Mouse (Mus musculus): ENCODE results near the gene Tbcd. TPM values are rescaled to one million over a fixed set of nuclear protein-coding genes. Genes with fewer than 3 reads are reported as not detected.

Tbcd gene
- total and polyA plus RNA-seq, 3 experiments = 62.1 to 86.7 (median 70.4) TPM

DNA sequence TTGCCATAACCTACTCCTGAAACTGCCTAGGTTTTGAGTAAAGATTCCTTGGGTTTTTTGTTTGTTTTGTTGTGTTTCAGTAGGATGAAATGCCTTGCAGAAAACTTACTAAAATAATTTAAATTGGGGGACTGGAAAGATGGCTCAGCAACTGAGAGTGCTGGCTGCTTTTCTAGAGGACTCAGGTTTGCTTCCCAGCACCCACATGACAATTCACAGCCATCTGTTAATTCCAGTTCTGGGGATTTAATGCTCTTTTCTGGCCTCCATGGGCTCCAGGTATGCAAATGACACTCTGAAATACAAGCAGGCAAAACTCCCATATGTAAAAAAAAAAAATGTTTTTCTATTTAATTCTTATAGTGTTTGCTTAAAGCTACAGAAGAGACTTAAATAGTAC is 130.1 kb downstream of the Tbcd start:
- Histone ChIP-seq H3K27ac (ENCODE audit: insufficient read depth, low read depth) (no peak overlapping the region), H3K9ac (ENCODE audit: insufficient read depth, low read depth) (no peak overlapping the region), H3K4me2 (ENCODE audit: insufficient read depth, low read depth, poor library complexity, severe bottlenecking) (no peak overlapping the region), H3K9me3 (replicated peaks; ENCODE audit: low read length) (no peaks in the 10 kb centered on the region), H3K36me3 (replicated peaks in 1 of 2; ENCODE audit: control insufficient read depth in 1 of 2, insufficient read depth in 1 of 2, low read length in 1 of 2) (peaks cover 22 to 58% of the 10 kb centered on the region in 2 experiments), H3K27me3 (replicated peaks) (no peaks in the 10 kb centered on the region), H3K79me2 (replicated peaks; ENCODE audit: control insufficient read depth, extremely low read depth, insufficient read depth, poor library complexity, severe bottlenecking) (no peaks in the 10 kb centered on the region), H3K4me1 (ENCODE audit: control insufficient read depth in 1 of 2, insufficient read depth in 2 of 2) (peaks cover 0 to 4% of the 10 kb centered on the region in 2 experiments; a peak in 2 of 4 replicates), H3K4me3 (replicated peaks in 1 of 3; ENCODE audit: low read depth in 2 of 3, low read length in 2 of 3, poor library complexity in 1 of 3) (no peak overlapping the region)
- DNase-seq (ENCODE audit: extremely low read depth) = no peak
- dilution Hi-C loops (cut with MboI; ENCODE audit: extremely low pct_ligation_motif_present, extremely low pct_unique_long_range_greater_than_20kb, low sequenced_read_pairs) = no loop called here
- TF ChIP-seq JUN (IDR thresholded peaks at IDR 0.05; ENCODE audit: insufficient read depth, low read depth, low read length) (no peak), ZMIZ1 (IDR thresholded peaks at IDR 0.05; ENCODE audit: low read depth, low read length) (no peak), CHD1 (IDR thresholded peaks at IDR 0.05; ENCODE audit: low read depth, low read length) (no peak), MEF2A (IDR thresholded peaks at IDR 0.05; ENCODE audit: borderline replicate concordance, low read depth, low read length) (no peak), PAX5 (IDR thresholded peaks at IDR 0.05; ENCODE audit: low read length) (no peak), UBTF (IDR thresholded peaks at IDR 0.05; ENCODE audit: low read depth, low read length) (no peak), ETS1 (conservative IDR thresholded peaks at IDR 0.05; ENCODE audit: low read depth, low read length) (no peak), E2F4 (IDR thresholded peaks at IDR 0.05; ENCODE audit: insufficient replicate concordance, low read depth, low read length) (no peak), SIN3A (IDR thresholded peaks at IDR 0.05; ENCODE audit: low read length) (no peak), BHLHE40 (IDR thresholded peaks at IDR 0.05; ENCODE audit: low read depth, low read length) (no peak), ZNF384 (IDR thresholded peaks at IDR 0.05; ENCODE audit: low read depth, low read length) (no peak), CHD2 (IDR thresholded peaks at IDR 0.05; ENCODE audit: low read length) (no peak), GABPA (IDR thresholded peaks at IDR 0.05; ENCODE audit: insufficient replicate concordance, low read depth, low read length) (no peak)
- in situ Hi-C loops (cut with MboI; ENCODE audit: low pct_ligation_motif_present, low pct_unique_long_range_greater_than_20kb, low sequenced_read_pairs) = no loop called here

DNA sequence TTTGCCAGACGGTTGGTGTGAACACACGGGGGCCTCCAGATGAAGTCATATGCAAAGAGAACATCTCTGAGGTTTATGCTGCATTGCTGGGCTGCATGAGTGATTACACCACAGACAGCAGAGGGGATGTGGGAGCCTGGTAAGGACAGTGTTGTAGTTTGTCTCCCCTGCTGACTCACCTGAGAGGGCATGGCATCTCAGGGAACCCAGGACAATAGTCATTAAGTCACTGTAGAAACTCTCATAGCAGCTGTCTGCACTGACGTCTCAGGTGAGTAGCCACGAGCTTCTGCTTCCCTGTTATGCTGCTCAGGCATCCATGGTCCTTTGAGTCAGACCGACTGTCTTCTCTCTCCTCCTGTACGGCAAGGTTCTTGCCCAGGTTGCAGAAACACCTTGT is 145.5 kb downstream of the Tbcd start:
- no peak for TF ChIP-seq ZMIZ1 (IDR thresholded peaks at IDR 0.05; ENCODE audit: low read depth, low read length)
- peak; percentile 7; the same call in 1 of the 2 replicates for TF ChIP-seq ETS1 (conservative IDR thresholded peaks at IDR 0.05; ENCODE audit: low read depth, low read length)
- Histone ChIP-seq H3K36me3 (replicated peaks in 1 of 2; ENCODE audit: control insufficient read depth in 1 of 2, insufficient read depth in 1 of 2, low read length in 1 of 2) (peaks cover 57 to 94% of the 10 kb centered on the region in 2 experiments), H3K4me2 (ENCODE audit: insufficient read depth, low read depth, poor library complexity, severe bottlenecking) (no peak overlapping the region), H3K4me3 (replicated peaks in 1 of 3; ENCODE audit: low read depth in 2 of 3, low read length in 2 of 3, poor library complexity in 1 of 3) (no peak overlapping the region), H3K79me2 (replicated peaks; ENCODE audit: control insufficient read depth, extremely low read depth, insufficient read depth, poor library complexity, severe bottlenecking) (no peaks in the 10 kb centered on the region), H3K27ac (ENCODE audit: insufficient read depth, low read depth) (no peak overlapping the region), H3K9ac (ENCODE audit: insufficient read depth, low read depth) (no peak overlapping the region), H3K9me3 (replicated peaks; ENCODE audit: low read length) (no peaks in the 10 kb centered on the region), H3K4me1 (ENCODE audit: control insufficient read depth in 1 of 2, insufficient read depth in 2 of 2) (peaks cover 0 to 14% of the 10 kb centered on the region in 2 experiments; a peak in 2 of 4 replicates), H3K27me3 (replicated peaks) (no peaks in the 10 kb centered on the region)
- in situ Hi-C loops (cut with MboI; ENCODE audit: low pct_ligation_motif_present, low pct_unique_long_range_greater_than_20kb, low sequenced_read_pairs) = no loop called here
- dilution Hi-C loops (cut with MboI; ENCODE audit: extremely low pct_ligation_motif_present, extremely low pct_unique_long_range_greater_than_20kb, low sequenced_read_pairs) = no loop called here
- peak; percentile 47 for DNase-seq (ENCODE audit: extremely low read depth)

DNA sequence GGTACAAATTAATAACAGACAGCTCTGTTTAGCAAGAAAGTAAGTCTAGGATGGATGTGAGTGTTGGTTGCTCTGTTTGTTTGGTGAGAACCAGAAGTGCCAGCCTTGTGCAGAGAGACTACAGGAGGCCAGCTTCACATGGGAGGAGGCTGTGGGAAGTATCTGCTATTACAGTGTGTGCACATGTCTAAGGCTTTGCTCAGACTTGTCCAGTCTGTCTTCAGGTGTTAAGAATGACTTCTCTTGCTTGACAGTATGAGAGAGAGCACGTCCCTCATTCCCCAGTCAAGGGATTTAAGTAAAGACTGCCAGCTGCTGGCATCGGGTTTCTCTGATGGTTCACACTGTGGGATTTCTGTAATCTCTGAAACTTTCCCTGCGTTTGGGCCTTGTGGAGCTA is 149.7 kb downstream of the Tbcd start:
- Histone ChIP-seq H3K4me3 (replicated peaks in 1 of 3; ENCODE audit: low read depth in 2 of 3, low read length in 2 of 3, poor library complexity in 1 of 3) (no peak overlapping the region), H3K36me3 (replicated peaks in 1 of 2; ENCODE audit: control insufficient read depth in 1 of 2, insufficient read depth in 1 of 2, low read length in 1 of 2) (peaks cover 53 to 97% of the 10 kb centered on the region in 2 experiments)

More for the DNA sequence above, 149.7 kb downstream of the Tbcd start:
- no peaks in the 10 kb centered on the region for H3K79me2 ChIP-seq (replicated peaks; ENCODE audit: control insufficient read depth, extremely low read depth, insufficient read depth, poor library complexity, severe bottlenecking)
- H3K27ac ChIP-seq (ENCODE audit: insufficient read depth, low read depth) = no peak overlapping the region
- no peaks in the 10 kb centered on the region for H3K27me3 ChIP-seq (replicated peaks)
- no peak for DNase-seq (ENCODE audit: extremely low read depth)
- dilution Hi-C loops (cut with MboI; ENCODE audit: extremely low pct_ligation_motif_present, extremely low pct_unique_long_range_greater_than_20kb, low sequenced_read_pairs) = no loop called here
- H3K9ac ChIP-seq (ENCODE audit: insufficient read depth, low read depth) = no peak overlapping the region
- in situ Hi-C loops (cut with MboI; ENCODE audit: low pct_ligation_motif_present, low pct_unique_long_range_greater_than_20kb, low sequenced_read_pairs) = no loop called here
- no peak overlapping the region for H3K4me2 ChIP-seq (ENCODE audit: insufficient read depth, low read depth, poor library complexity, severe bottlenecking)
- TF ChIP-seq MEF2A (IDR thresholded peaks at IDR 0.05; ENCODE audit: borderline replicate concordance, low read depth, low read length) = no peak
- TF ChIP-seq CTCF (conservative IDR thresholded peaks at IDR 0.05 in 1 of 2, IDR thresholded peaks at IDR 0.05 in 1 of 2; ENCODE audit: low read depth in 2 of 2, low read length in 2 of 2) = no peak
- no peak for TF ChIP-seq EP300 (IDR thresholded peaks at IDR 0.05; ENCODE audit: low read length)
- no peak for TF ChIP-seq UBTF (IDR thresholded peaks at IDR 0.05; ENCODE audit: low read depth, low read length)
- TF ChIP-seq PAX5 (IDR thresholded peaks at IDR 0.05; ENCODE audit: low read length) = no peak
- no peak for TF ChIP-seq CHD2 (IDR thresholded peaks at IDR 0.05; ENCODE audit: low read length)
- no peak for TF ChIP-seq MAZ (IDR thresholded peaks at IDR 0.05; ENCODE audit: low read depth, low read length)
- TF ChIP-seq RAD21 (IDR thresholded peaks at IDR 0.05; ENCODE audit: low read depth, low read length) = no peak
- no peaks in the 10 kb centered on the region for H3K9me3 ChIP-seq (replicated peaks; ENCODE audit: low read length)
- H3K4me1 ChIP-seq (ENCODE audit: control insufficient read depth in 1 of 2, insufficient read depth in 2 of 2) = peaks cover 0 to 20% of the 10 kb centered on the region in 2 experiments; a peak in 2 of 4 replicates

All from CH12.LX (cell line).